Mouse (Mus musculus) stomach, postnatal 0 days (tissue): ENCODE results near the gene Ttll6.

Experiments used
- CTCF ChIP-seq: IDR thresholded peaks from 2 replicates; pipeline ENCODE4 v1.5.1; 2016; ENCODE audit warnings: antibody characterized with exemption, low read depth, mild to moderate bottlenecking, moderate library complexity
- EP300 ChIP-seq: optimal IDR thresholded peaks from 2 replicates; pipeline ENCODE3; 2016; ENCODE audit warnings: antibody characterized with exemption

DNA sequence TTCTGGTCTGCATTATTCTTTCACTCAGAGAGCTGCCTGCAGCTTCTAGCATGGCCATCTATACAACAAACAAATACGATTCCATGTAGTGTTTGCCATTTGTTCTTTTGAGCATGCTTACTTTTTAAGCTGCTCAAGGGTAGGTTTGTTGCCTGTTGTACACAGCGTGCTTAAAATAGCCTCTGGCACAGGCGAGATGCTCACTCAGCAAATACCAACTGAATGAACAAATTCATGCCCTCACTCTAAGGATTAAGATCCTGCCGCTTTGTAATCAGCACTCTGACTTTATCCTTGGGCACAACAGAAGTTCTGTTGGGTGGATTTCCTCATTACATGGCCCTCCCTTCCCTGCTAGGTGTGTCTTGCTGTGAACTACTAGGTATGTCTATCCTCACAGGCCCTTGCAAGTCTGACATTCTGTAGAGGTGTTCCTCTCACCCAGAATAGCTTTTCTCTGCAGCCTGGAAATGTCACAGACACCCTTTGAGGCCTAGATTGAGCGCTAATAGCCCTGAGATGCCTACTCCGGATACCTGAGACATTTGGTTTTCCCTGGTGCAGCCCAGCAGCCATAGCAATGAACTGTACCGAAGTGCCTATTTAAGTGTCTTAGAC is 40.8 kb upstream of the Ttll6 start:
- TF ChIP-seq CTCF (no peak), EP300 (no peak)
